Mouse (Mus musculus) myocyte (in vitro differentiated cells): ENCODE data around the gene Fut11.
A peak's percentile ranks its signal among the peaks of the same experiment; 100 is the strongest.

Experiments used
- CEBPB ChIP-seq: IDR thresholded peaks from 2 replicates; pipeline ENCODE4 v1.6.1; 2011; ENCODE audit warnings: mild to moderate bottlenecking, moderate library complexity; ENCODE audit not compliant: poor library complexity, insufficient read depth, severe bottlenecking
- POLR2AphosphoS2 ChIP-seq: IDR thresholded peaks from one replicate; pipeline ENCODE4 v1.6.1; 2011; ENCODE audit warnings: low read depth, control low read depth; ENCODE audit not compliant: insufficient read length
- TCF12 ChIP-seq: IDR thresholded peaks from one replicate; pipeline ENCODE4 v1.6.1; 2011; ENCODE audit warnings: mild to moderate bottlenecking, control low read depth; ENCODE audit not compliant: poor library complexity, insufficient read depth, severe bottlenecking

DNA sequence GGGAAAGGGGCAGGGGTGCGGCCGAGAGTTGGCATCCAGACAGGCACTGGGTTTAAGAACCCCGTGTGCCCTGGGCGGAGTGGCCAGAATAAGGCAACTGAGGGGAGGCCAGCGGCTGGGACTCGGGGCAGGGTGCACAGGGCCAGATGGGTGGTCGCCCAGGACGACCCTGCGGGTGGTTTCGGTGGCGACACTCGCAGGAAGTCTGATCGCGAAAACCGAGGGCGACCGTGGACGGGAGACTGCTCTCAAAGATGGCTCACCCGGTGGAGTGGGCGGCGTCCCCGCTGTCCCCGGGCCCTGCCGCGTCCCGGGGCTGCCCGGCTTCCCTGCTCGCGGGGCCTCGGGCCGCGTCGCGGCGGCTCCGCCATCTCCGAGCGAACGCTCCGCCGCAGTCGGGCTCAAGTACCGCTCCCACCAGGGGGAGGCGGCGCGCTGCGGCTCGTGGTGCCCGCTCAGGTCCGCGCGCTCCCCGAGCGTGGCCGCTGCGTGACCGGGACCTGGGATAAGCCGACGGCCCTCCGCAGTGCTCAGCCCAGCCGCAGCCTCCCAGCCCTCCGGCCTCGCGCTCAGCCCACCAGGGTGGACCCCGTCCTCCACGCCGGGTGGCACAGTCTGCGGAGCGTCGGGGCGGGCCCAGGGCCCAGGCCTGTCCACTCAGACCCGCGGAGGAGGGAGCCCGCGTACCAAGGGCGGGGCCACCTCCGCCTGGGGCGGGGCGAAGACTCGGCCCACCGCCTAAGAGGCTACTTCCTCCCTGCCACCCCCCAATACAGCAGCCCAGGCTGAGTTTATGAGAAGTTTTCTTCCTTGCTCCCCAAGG is 39.4 kb downstream of the Fut11 start, which contains the start of gene Ndst2:
- TF ChIP-seq CEBPB (no peak), POLR2AphosphoS2 (peak; percentile 95), TCF12 (no peak)
